Mouse (Mus musculus): Measurements from ENCODE around the gene Abhd5. TPM values are rescaled to one million over a fixed set of nuclear protein-coding genes. Genes with fewer than 3 reads are reported as not detected.

The Abhd5 gene
- polyA plus RNA-seq, 1 experiment from 2014 or later, result 29.9 TPM

GRCm38 (mm10) chr9:122354240-122354639 lies 2.8 kb downstream of the Abhd5 start:
- H3K36me3 ChIP-seq (ENCODE audit: control insufficient read depth, insufficient read depth, low read length), result no peaks in the 10 kb centered on the region
- no peak overlapping the region for H3K27ac ChIP-seq (ENCODE audit: low read length)
- no peak overlapping the region for H3K9ac ChIP-seq (ENCODE audit: low read length)
- H3K4me2 ChIP-seq (ENCODE audit: low read depth, low read length), result no peak overlapping the region
- ATAC-seq (ENCODE audit: low read depth), result no peak
- no peaks in the 10 kb centered on the region for H3K9me3 ChIP-seq (ENCODE audit: control insufficient read depth, low read length)
- H3K4me3 ChIP-seq (ENCODE audit: low read length), result no peak overlapping the region
- 63% methylated on average over 3 of the region's 3 CpGs for WGBS
- H3K4me1 ChIP-seq (replicated peaks; ENCODE audit: control insufficient read depth, insufficient read depth, low read length), result peaks cover 6% of the 10 kb centered on the region; the same call in 1 of the 2 replicates
- H3K27me3 ChIP-seq (ENCODE audit: control insufficient read depth, insufficient read depth, low read depth, low read length), result no peaks in the 10 kb centered on the region

GRCm38 (mm10) chr9:122357073-122357472 lies 5.7 kb downstream of the Abhd5 start:
- Histone ChIP-seq H3K9me3 (ENCODE audit: control insufficient read depth, low read length) (no peaks in the 10 kb centered on the region), H3K36me3 (ENCODE audit: control insufficient read depth, insufficient read depth, low read length) (no peaks in the 10 kb centered on the region), H3K4me3 (ENCODE audit: low read length) (no peak overlapping the region), H3K27me3 (ENCODE audit: control insufficient read depth, insufficient read depth, low read depth, low read length) (no peaks in the 10 kb centered on the region), H3K4me2 (ENCODE audit: low read depth, low read length) (no peak overlapping the region), H3K27ac (ENCODE audit: low read length) (no peak overlapping the region), H3K9ac (ENCODE audit: low read length) (no peak overlapping the region), H3K4me1 (replicated peaks; ENCODE audit: control insufficient read depth, insufficient read depth, low read length) (0 out of 2 replicates have a peak, but pooled peaks cover 6% of the 10 kb centered on the region)
- ATAC-seq (ENCODE audit: low read depth), result no peak
- 68% methylated on average over 1 of the region's 1 CpGs for WGBS

GRCm38 (mm10) chr9:122357626-122358025 lies 6.2 kb downstream of the Abhd5 start:
- Histone ChIP-seq H3K4me2 (ENCODE audit: low read depth, low read length) (no peak overlapping the region), H3K27me3 (ENCODE audit: control insufficient read depth, insufficient read depth, low read depth, low read length) (no peaks in the 10 kb centered on the region), H3K27ac (ENCODE audit: low read length) (no peak overlapping the region), H3K36me3 (ENCODE audit: control insufficient read depth, insufficient read depth, low read length) (no peaks in the 10 kb centered on the region), H3K4me1 (replicated peaks; ENCODE audit: control insufficient read depth, insufficient read depth, low read length) (0 out of 2 replicates have a peak, but pooled peaks cover 6% of the 10 kb centered on the region), H3K9ac (ENCODE audit: low read length) (no peak overlapping the region), H3K4me3 (ENCODE audit: low read length) (no peak overlapping the region), H3K9me3 (ENCODE audit: control insufficient read depth, low read length) (no peaks in the 10 kb centered on the region)
- ATAC-seq (ENCODE audit: low read depth), result no peak
- WGBS, result 70% methylated on average over 1 of the region's 1 CpGs

- H3K27ac ChIP-seq (ENCODE audit: low read length), result no peak overlapping the region
- WGBS, result 81% methylated on average over 1 of the region's 1 CpGs
Observed at GRCm38 (mm10) chr9:122364171-122364570, 12.8 kb downstream of the Abhd5 start.

GRCm38 (mm10) chr9:122370292-122370794 lies 18.9 kb downstream of the Abhd5 start:
- Histone ChIP-seq H3K4me2 (ENCODE audit: low read depth, low read length) (no peak overlapping the region), H3K27ac (ENCODE audit: low read length) (no peak overlapping the region), H3K9me3 (ENCODE audit: control insufficient read depth, low read length) (no peaks in the 10 kb centered on the region), H3K9ac (ENCODE audit: low read length) (no peak overlapping the region), H3K27me3 (ENCODE audit: control insufficient read depth, insufficient read depth, low read depth, low read length) (no peaks in the 10 kb centered on the region), H3K4me1 (replicated peaks; ENCODE audit: control insufficient read depth, insufficient read depth, low read length) (no peaks in the 10 kb centered on the region), H3K36me3 (ENCODE audit: control insufficient read depth, insufficient read depth, low read length) (no peaks in the 10 kb centered on the region), H3K4me3 (ENCODE audit: low read length) (no peak overlapping the region)
- 89% methylated on average over 6 of the region's 6 CpGs for WGBS
- ATAC-seq (ENCODE audit: low read depth), result no peak

More at GRCm38 (mm10) chr9:122364171-122364570, 12.8 kb downstream of the Abhd5 start:
- H3K27me3 ChIP-seq (ENCODE audit: control insufficient read depth, insufficient read depth, low read depth, low read length), result no peaks in the 10 kb centered on the region
- no peaks in the 10 kb centered on the region for H3K36me3 ChIP-seq (ENCODE audit: control insufficient read depth, insufficient read depth, low read length)
- H3K4me1 ChIP-seq (replicated peaks; ENCODE audit: control insufficient read depth, insufficient read depth, low read length), result no peaks in the 10 kb centered on the region
- no peak overlapping the region for H3K4me3 ChIP-seq (ENCODE audit: low read length)
- H3K9ac ChIP-seq (ENCODE audit: low read length), result no peak overlapping the region
- H3K4me2 ChIP-seq (ENCODE audit: low read depth, low read length), result no peak overlapping the region
- ATAC-seq (ENCODE audit: low read depth), result no peak
- no peaks in the 10 kb centered on the region for H3K9me3 ChIP-seq (ENCODE audit: control insufficient read depth, low read length)

- H3K4me1 ChIP-seq (replicated peaks; ENCODE audit: control insufficient read depth, insufficient read depth, low read length), result no peaks in the 10 kb centered on the region
- no peak overlapping the region for H3K4me2 ChIP-seq (ENCODE audit: low read depth, low read length)
- no peak overlapping the region for H3K27ac ChIP-seq (ENCODE audit: low read length)
- no peaks in the 10 kb centered on the region for H3K27me3 ChIP-seq (ENCODE audit: control insufficient read depth, insufficient read depth, low read depth, low read length)
- no peak overlapping the region for H3K4me3 ChIP-seq (ENCODE audit: low read length)
- H3K9me3 ChIP-seq (ENCODE audit: control insufficient read depth, low read length), result no peaks in the 10 kb centered on the region
- 17% methylated on average over 4 of the region's 4 CpGs for WGBS
- H3K36me3 ChIP-seq (ENCODE audit: control insufficient read depth, insufficient read depth, low read length), result no peaks in the 10 kb centered on the region
- peak; percentile 64 for ATAC-seq (ENCODE audit: low read depth)
- H3K9ac ChIP-seq (ENCODE audit: low read length), result no peak overlapping the region
Observed at GRCm38 (mm10) chr9:122372506-122372905, 21.1 kb downstream of the Abhd5 start.

- no peak overlapping the region for H3K9ac ChIP-seq (ENCODE audit: low read length)
- H3K27me3 ChIP-seq (ENCODE audit: control insufficient read depth, insufficient read depth, low read depth, low read length), result no peaks in the 10 kb centered on the region
- no peak for ATAC-seq (ENCODE audit: low read depth)
- no peak overlapping the region for H3K27ac ChIP-seq (ENCODE audit: low read length)
- H3K36me3 ChIP-seq (ENCODE audit: control insufficient read depth, insufficient read depth, low read length), result no peaks in the 10 kb centered on the region
- H3K4me1 ChIP-seq (replicated peaks; ENCODE audit: control insufficient read depth, insufficient read depth, low read length), result no peaks in the 10 kb centered on the region
- WGBS, result 61% methylated on average over 1 of the region's 1 CpGs
- H3K9me3 ChIP-seq (ENCODE audit: control insufficient read depth, low read length), result no peaks in the 10 kb centered on the region
- no peak overlapping the region for H3K4me3 ChIP-seq (ENCODE audit: low read length)
- no peak overlapping the region for H3K4me2 ChIP-seq (ENCODE audit: low read depth, low read length)
Observed at GRCm38 (mm10) chr9:122372991-122373390, 21.6 kb downstream of the Abhd5 start.

- 86% methylated on average over 6 of the region's 6 CpGs for WGBS
- H3K27ac ChIP-seq (ENCODE audit: low read length), result no peak overlapping the region
- no peaks in the 10 kb centered on the region for H3K9me3 ChIP-seq (ENCODE audit: control insufficient read depth, low read length)
- peaks cover 4% of the 10 kb centered on the region; the same call in 1 of the 2 replicates for H3K36me3 ChIP-seq (ENCODE audit: control insufficient read depth, insufficient read depth, low read length)
- no peak overlapping the region for H3K9ac ChIP-seq (ENCODE audit: low read length)
- no peaks in the 10 kb centered on the region for H3K4me1 ChIP-seq (replicated peaks; ENCODE audit: control insufficient read depth, insufficient read depth, low read length)
- ATAC-seq (ENCODE audit: low read depth), result no peak
- no peaks in the 10 kb centered on the region for H3K27me3 ChIP-seq (ENCODE audit: control insufficient read depth, insufficient read depth, low read depth, low read length)
- no peak overlapping the region for H3K4me2 ChIP-seq (ENCODE audit: low read depth, low read length)
- no peak overlapping the region for H3K4me3 ChIP-seq (ENCODE audit: low read length)
Observed at GRCm38 (mm10) chr9:122378986-122379385, 27.6 kb downstream of the Abhd5 start.

- Histone ChIP-seq H3K9me3 (ENCODE audit: control insufficient read depth, low read length) (no peaks in the 10 kb centered on the region), H3K4me1 (replicated peaks; ENCODE audit: control insufficient read depth, insufficient read depth, low read length) (no peaks in the 10 kb centered on the region), H3K36me3 (ENCODE audit: control insufficient read depth, insufficient read depth, low read length) (peaks cover 4% of the 10 kb centered on the region; the same call in 1 of the 2 replicates), H3K4me2 (ENCODE audit: low read depth, low read length) (no peak overlapping the region), H3K27ac (ENCODE audit: low read length) (no peak overlapping the region), H3K27me3 (ENCODE audit: control insufficient read depth, insufficient read depth, low read depth, low read length) (no peaks in the 10 kb centered on the region), H3K9ac (ENCODE audit: low read length) (no peak overlapping the region), H3K4me3 (ENCODE audit: low read length) (no peak overlapping the region)
- no peak for ATAC-seq (ENCODE audit: low read depth)
- 72% methylated on average over 6 of the region's 6 CpGs for WGBS
Observed at GRCm38 (mm10) chr9:122380959-122381358, 29.6 kb downstream of the Abhd5 start.

GRCm38 (mm10) chr9:122382006-122382405 lies 30.6 kb downstream of the Abhd5 start:
- Histone ChIP-seq H3K27me3 (ENCODE audit: control insufficient read depth, insufficient read depth, low read depth, low read length) (no peaks in the 10 kb centered on the region), H3K27ac (ENCODE audit: low read length) (no peak overlapping the region), H3K4me1 (replicated peaks; ENCODE audit: control insufficient read depth, insufficient read depth, low read length) (no peaks in the 10 kb centered on the region), H3K4me2 (ENCODE audit: low read depth, low read length) (no peak overlapping the region), H3K9ac (ENCODE audit: low read length) (no peak overlapping the region), H3K9me3 (ENCODE audit: control insufficient read depth, low read length) (no peaks in the 10 kb centered on the region), H3K4me3 (ENCODE audit: low read length) (no peak overlapping the region), H3K36me3 (ENCODE audit: control insufficient read depth, insufficient read depth, low read length) (peaks cover 4% of the 10 kb centered on the region; the same call in 1 of the 2 replicates)
- ATAC-seq (ENCODE audit: low read depth), result no peak
- 85% methylated on average over 6 of the region's 6 CpGs for WGBS

Measured in lung, embryonic 16.5 days (tissue).